Mouse (Mus musculus) cerebellum, adult 2 months (tissue): ENCODE data around the gene Ufsp1.

Experiments used
- CTCF ChIP-seq: fragments of 200-500 bp; IDR thresholded peaks from 2 replicates; pipeline ENCODE4 v1.5.1; 2011; ENCODE audit warnings: low read depth, mild to moderate bottlenecking, control low read depth, low read length, moderate library complexity, borderline replicate concordance; ENCODE audit not compliant: insufficient read depth
- POLR2A ChIP-seq: fragments of 200-500 bp; IDR thresholded peaks from 2 replicates; pipeline ENCODE4 v1.6.1; 2011; ENCODE audit warnings: low read length, control low read depth, borderline replicate concordance; ENCODE audit not compliant: insufficient read depth

DNA sequence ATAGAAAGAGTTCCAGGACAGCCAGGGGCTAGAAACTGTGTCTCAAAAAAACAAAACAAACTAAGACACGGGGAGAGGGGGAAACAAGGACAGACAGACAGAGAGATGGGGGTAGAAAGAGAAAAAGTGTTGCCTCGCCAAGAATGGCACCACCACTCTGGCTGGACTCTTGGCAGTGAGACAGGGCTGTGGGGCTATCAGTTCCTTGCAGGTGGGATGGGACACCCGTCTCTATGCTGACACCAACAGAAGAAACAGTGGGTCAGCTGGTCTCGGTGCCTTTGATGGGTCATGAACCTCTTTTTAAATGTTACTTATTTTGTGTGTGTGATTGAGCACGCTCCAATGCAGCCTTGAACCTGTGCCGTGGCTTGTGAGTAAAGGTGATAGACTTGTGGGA lies 45.8 kb downstream of the Ufsp1 start:
- no peak for TF ChIP-seq CTCF
- TF ChIP-seq POLR2A: no peak
